Mouse (Mus musculus) frontal cortex, adult 2 months (tissue): ENCODE results near the gene Xaf1. TPM values are rescaled to one million over a fixed set of nuclear protein-coding genes. Genes with fewer than 3 reads are reported as not detected.

Source experiments
- DNase-seq, 2 experiments: peaks; one replicate each; pipeline ENCODE4 v3.0.0; 2022; ENCODE audit warnings: low spot score in 1 of 2; ENCODE audit errors: extremely low spot score in 1 of 2
- polyA plus RNA-seq: library from polyadenylated mRNA; depleted of rRNA; stranded (reverse); fragments of >200 nt; gene quantifications from 2 replicates; pipeline ENCODE4 v1.2.3, GENCODE M21; 2012; rRNA removed

Gene Xaf1
- polyA plus RNA-seq = 11.4 and 12.2 TPM in 2 replicates

DNA sequence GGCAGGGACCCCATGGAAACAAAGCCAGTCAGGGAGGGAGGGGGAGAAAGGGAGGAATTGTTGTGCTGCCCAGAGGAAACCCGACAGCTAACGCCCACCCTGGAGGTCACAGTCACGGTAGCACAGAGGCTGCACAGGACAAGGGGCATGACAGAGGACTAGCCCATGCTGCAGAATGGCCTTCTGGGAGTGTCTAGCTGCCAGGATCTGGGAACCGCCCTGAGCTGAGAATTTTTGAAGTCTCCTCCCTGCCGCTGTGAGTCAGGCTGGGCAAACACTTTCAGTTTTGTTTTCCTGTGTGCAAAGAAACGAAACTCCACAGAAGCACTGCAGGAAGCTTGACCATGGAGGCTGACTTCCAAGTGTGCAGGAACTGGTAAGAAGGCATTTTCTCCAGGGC is at the start of gene Xaf1:
Gene Xaf1 (plus strand): TSS at position 296 of the 400 bp plus-strand sequence.
- peak in 1 of 2 experiments; percentile 44 for DNase-seq

DNA sequence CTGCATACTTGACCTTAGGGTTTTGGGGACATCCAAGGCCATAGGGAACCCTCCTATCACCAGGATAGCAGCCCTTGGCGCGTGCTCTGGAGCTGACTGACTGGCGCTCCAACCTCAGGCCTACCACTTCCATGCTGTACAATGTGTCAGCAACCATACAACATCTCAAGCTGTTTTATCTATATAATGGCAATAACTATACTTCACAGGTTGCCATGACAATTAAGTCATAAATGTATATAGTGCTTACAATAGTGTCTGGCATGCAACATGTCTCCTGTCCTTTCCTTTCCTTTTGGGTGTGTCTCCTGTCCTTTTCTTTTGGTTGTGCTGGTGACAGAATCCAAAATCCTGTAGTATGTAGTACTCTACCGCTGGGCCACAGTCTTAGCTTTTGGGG is 45.8 kb upstream of the Xaf1 start:
- DNase-seq = no peak

DNA sequence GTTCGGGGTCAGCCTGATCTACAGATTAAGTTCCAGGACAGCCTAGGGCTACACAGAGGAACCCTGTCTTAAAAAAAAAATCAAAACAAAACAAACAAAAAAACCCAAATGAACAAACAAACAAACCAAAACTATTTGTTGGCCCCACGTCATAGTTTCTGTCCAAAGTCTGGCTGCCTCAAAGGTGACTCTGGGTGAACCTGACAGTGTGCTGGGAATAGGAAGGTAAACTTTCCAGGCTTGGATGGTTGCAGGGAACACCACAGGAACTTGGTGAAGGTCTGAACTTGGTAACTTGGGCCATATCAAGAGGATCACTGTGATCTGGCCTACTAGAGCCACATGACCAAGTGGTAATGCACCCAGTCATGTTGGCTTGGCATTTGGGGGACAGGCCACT is 45.0 kb upstream of the Xaf1 start:
- no peak for DNase-seq

DNA sequence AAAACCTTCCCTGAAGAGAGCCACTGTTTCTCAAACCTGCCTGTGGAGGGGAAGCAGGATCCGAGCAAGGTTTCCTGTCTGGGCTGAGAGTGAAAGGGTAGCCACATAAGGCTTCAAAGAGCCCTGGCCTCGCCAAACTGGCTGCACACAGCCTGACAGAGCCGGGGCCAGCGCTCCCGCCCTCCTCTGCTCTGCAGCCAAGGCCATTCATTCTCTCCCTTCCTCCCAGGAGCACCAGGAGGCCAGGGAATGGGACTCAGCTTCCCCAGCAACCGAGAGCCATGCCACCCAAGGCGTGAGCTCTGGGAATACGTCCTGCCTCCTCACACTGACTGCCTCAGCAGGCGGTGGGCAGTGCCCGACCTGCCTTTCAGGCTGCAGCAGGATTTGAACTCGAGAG is 35.9 kb upstream of the Xaf1 start:
- peak in 1 of 2 experiments; percentile 43 for DNase-seq

DNA sequence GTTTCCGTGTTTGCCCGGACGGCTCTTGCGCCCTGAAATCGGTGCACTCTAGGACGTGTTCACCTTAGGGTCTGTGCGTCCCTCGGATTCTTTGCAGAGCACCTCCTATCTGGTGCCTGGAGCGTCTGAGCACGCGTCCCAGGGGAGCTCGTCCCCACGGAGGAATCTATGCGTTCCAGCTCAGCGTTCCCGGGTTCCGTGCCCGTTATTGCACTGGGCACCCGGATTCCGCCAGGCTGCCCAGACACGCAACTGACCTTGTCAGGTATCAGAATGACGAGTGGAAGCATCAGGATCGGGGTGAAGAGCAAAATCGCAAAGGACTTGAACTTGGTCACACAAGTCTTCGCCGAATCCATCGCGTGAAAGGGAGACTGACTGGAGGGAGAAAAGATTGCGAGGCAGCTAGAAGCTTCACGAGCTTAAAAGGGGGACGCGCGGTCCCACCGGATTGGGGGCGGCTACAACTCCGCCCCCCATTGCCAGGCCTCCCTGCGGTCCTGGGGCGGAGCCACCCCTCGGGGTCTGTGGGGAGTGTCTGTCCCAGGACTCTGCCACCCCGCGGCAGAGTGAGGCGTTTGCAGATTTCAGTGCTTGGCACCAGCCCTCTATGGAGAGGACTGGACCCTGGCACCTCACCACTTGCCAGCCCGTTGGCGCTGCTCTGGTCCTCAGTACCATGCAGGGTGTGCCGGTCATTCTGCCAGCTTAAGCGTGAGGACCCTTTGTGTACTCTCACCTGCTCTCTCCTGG is 35.0 kb upstream of the Xaf1 start:
- peak in 1 of 2 experiments; percentile 55 for DNase-seq

DNA sequence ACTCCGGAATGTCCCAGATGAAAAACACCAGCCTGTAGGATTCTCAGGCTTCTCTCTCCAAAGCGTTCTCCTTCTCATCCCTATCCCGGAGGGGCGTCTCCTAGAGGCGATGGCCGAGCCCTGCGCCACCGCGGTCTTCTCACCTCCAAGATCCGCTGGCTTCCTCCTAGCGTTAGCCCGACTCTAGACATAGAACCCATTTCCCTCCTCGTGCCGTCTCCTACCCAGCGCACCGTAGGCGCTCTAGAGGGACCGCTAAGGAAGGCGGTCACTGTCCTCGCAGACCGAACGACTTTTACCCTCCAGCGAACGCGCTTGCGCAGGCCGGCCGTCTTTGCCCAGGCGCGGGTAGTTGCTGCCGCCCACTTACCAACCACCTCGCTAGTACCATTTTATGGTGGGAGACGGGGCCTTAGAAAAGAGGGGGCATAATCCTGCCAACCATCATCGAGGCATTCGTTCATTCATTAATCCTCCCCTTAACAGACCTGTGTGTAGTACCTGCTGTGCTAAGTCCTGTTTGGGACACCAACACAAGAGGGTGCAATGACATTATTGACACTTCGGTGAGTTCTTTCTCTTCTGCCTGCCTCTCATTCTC is 34.4 kb upstream of the Xaf1 start, which contains the start of gene Slc13a5:
Gene Slc13a5 (minus strand): TSS at position 263 of the 601 bp plus-strand sequence.
- DNase-seq = no peak

DNA sequence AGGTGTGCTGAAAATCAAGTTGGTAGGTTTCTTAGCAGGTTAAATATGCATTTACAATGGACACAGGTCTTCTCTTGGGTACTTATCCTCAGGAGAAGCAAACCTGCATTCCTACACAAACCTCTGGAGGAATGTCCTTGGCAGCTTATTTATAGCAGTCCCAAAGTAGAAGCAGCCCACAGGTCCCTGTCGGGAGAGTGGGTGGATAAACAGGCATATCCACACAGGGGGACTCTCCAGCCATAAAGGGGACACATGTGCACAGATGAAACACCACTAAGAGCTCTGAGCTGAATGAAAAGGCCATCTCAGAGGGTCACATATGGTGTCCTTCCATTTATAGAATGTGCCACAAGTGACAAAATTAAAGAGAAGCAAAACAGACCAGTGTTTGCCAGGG is 29.7 kb upstream of the Xaf1 start:
- DNase-seq = no peak

DNA sequence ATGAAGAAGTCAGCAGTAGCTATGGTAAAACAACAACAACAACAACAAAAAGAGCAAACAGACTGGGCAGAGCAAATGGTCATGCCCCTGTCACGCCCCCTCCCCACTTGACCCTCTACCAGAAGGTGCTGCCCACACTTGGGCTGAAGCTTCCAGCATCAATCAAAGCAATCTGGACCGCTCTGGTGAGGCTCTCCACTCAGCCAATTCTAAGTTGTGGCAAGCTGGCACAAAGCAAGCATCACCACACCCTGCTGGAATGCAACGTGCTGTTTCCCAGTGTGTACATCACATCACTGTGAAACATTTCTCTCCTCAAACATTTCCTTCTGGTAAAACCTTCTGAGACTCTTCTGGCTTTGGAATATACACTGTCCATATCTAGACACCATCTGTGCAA is 28.1 kb upstream of the Xaf1 start:
- peak in 1 of 2 experiments; percentile 18 for DNase-seq

DNA sequence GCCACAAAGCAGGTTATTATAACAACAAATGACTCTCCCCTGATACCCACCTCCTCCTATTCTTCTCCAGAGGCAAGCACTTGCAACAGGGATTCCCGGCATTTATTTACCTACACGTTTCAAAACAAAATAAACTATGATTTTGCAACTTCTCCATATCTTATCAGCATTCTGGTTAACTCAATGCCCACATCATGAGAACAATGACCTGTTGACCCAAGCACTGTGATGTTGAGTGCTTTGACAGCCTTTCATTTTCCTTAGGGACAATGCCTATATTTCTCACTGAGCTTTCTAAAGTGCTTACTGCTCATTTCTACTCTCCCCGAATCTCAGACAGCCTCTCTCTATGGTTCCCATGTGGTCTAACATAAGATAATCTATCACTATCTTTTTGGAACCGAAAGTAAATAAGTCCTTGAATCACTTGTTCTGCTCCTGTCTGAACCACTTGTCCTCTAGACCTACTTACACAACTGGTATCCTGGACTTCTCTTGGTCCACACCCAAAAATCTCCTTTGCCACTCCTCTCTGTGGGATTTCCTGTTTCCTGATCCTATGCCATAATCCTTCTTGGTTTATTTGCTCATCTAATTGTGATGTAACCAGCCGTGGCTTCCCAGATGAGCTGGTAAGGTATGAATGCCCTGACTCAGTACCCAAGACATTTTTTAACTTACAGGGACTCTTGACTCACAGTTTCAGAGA is 20.1 kb upstream of the Xaf1 start:
- DNase-seq = no peak

DNA sequence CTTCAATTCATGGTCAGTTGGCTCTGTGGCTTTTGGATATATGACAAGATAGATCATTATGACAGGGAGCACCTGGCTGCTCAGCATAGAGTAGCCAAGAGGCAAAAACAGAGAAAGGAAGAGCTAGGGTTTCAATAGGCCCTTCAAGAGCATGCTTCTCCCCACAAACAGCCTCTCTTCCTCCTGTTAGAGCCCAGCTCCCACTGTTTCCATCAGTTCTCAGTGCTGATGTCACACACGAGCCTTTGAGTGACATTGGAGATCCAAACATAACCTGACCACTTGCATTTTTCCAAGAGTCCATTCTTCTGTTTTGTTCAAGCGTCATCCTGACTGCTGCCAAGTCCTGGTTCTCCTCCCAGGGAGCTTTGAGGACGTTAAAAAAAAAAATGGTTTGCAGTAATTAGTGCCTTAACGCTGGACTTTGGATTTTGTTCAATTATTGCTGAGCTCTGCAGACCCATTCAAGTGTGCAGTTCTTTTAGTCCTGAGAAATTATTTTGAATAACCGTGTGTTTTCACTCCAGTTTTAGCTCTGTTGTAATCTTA is 19.5 kb upstream of the Xaf1 start:
- no peak for DNase-seq

DNA sequence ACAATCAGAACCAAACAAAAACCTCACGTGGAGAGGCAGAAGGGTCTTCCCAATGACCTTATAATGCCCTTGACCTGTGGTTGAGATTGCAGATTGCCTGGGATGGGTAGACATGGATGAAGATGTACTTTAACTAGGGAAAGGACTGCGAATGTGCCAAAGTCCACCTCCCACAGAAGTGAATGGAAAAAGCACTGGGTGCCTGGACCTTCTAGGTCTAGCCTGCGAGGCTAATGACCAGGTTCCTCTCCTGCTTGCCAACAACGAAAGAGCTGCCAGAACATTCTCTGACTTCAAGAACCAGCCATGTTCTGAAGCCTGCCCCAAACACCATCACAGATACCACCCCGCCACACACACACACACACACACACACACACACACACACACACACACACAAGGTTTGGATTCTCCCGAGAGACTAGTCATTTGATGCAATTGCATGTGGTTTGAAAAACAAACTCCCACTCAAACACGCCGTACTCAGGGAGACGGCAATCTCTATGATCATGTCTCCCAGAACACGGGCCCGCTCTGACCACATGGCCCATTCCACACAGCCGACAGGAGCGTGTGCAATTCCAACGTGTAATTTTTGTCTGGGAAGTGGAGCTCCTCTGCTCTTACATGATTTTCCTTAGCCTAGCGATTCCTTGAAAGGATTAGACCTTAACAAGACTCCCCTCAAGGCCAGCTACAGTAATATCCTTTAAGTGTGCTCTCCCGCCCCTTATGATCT is 17.8 kb upstream of the Xaf1 start:
- no peak for DNase-seq

DNA sequence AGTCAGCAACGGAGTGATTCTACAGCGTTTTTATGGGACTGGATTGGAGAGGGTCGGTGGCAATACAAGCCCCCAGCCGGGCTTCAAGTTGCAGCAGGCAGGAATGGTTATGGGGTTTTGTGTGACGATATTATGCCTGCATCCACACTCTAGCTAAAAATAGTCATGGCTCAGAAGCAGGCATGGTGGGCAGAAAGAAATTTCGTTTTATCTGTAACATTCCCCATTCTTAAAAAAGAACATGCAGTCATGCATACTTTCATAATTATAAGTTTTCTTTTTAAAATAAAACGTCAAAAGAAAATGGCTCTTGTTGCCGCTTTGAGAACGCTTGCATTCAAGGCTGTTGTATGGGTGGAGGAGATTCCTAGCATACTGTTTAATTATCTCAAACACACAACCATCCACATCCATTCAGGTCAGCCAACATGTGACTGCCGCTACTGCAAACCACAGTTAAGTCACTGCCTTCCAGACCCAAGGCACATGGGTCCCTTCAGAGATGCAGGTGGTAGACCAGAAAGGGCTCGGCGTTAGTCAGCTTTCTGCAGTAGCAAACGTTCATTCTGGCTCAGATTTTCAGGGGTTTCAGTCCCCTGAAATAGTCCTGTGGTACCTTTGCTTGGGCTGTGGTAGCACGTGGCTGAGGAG is 16.8 kb upstream of the Xaf1 start:
- DNase-seq = peak in 1 of 2 experiments; percentile 47

DNA sequence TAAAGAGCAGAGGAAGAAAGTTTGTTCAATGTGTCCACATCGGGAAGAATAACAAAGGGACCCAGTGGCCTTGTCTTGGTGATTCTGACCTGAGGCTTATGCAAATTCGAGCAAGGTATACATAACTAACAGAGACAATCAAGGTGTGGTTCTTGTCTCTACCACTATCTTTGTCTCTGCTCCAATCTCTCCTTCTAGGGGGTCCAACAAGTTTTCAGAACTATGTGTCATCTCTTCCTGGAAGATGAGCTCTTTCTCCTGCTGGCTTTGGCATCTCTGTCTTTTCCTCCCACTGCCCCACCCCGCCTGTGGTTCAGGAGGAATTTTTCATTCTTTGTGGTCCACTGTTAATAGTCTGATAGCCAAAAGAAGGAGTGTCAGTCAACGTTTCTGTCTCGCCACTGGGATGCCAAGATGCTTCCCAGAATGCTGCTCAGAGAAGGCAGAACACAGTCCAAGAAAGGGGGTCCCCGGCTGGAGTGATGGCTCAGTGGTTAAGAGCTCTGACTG is 15.4 kb upstream of the Xaf1 start:
- DNase-seq = no peak

DNA sequence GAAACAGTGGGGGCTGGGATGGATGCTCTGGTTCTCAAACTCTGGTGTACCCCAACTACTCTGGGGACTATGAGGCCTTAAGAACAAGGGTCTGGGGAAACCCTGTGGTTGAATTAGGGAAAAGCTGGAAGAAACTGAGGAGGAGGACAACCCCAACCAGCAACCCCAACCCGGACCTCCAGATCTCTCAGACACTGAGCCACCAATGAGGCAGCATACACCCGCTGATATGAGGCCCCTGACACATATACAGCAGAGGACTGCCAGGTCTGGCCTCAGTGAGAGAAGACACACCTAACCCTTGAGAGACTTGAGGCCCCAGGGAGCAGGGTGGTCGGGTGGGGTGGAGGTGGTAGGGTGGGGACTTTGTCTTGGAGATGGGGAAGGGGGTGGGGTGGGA is 14.8 kb upstream of the Xaf1 start:
- DNase-seq = no peak

DNA sequence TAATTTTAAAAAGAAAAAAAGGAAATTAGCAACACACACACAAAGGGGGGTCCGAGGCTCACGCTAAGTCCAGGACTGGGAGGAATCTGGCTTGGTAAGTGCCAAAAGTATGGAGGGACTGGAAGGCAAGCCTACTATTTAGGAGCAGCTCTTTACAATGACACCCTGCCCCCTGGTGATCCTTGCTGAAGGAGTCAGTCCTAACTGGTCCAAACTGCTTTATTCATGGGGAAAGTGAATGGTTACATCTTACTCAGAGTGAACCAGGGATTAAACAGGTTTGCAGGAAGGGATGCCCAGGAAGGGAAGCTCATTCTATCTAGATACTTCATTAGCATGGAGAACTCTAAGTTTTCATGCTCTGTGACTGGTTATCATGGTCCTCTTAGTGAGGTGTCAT is 14.3 kb upstream of the Xaf1 start:
- DNase-seq = no peak

DNA sequence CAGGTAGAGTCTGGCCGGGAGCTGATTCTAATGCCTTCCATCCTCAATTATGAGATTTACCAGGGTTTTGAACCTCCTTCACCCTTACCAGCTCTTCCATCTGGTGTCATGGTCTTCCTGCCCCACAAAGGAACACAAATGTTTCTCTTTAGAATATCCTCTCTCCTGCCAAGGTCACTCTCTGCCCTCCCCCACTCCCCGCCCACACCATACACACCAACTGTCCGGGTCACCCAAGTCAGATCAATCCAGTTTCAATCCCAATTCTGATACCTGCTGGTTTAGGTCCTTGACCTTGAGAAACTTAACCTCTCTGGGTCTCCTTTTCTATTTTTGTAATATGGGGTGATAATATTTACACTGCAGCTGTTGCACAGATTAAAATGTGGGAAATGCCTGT is 13.9 kb upstream of the Xaf1 start:
- no peak for DNase-seq

DNA sequence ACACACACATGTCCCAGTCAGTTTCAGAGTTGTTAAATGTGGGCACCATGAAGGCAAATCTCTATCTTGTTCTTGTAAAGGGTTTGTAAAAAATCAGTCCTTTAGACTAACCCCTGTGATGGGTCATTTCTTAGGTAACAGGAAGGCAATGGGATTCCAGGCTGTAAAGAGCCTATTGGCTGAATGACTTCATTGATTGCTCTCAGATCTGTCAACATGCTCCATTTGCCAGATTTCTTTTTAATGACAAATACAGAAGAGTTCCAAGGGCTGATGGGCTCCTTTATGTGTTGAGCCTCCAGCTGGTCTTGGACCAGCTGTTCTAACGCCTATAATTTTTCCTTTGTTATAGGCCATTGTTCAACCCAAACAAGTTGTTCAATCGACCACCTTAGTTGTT is 8.3 kb upstream of the Xaf1 start:
- DNase-seq = no peak

DNA sequence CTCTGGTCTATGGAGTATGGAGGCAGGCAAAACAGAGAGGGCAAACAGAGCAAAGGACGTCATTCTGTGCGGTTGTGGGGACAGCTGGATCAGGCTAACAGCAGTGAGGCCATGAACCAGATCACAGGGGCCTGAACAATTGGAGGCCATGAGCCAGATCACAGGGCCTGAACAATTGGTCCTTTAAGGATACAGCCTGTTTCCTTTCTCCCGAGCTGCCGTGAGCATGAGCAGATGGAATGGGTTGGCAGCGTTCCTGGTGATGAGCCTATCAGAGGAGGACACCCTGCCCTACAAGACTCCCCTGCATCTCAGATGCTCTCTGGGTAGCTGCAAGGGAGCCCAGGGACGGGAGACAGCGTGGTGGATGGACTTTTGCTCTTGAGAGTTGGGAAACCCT is 801 bp downstream of the Xaf1 start:
- DNase-seq = peak; percentile 50 to 74

DNA sequence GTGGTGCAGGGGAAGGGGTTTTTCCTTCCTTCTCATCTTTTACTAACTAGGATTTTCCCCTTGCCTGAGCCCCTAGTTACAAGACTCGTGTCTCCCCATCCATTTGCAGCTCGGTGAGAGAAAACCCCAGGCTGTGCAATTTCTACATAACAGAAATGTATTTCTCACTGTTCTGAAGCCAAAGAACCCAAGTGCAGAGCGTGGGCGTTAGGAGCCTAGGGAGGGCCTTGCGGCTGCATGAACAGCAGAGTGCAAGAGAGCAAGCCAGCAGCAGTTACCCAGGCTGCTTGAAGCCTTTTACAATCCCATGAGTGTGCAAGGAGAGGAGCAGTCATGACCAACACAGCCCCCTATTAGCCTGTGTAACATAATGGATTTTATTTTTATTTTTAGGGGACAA is 6.0 kb downstream of the Xaf1 start:
- peak; percentile 26 to 72 for DNase-seq

DNA sequence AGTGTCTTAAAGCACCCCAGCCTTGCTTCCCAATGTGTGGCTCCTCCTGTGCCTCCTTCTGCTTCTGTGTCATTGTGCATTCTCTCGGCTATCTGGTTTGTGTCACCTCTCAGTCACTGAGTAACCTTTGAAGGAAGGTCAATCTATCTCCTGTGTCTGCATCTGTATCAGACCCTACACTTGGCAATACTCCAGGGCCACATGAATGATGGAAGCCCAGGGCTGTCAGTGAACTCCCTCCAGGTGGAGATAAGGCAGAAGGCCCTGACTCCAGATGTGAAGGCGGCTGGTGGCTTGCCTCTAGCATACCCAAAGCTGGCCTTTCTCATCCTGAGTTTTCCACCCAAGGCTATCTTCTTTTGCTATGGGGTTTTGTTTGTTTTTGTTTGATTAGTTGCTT is 7.6 kb downstream of the Xaf1 start:
- no peak for DNase-seq
